Mouse (Mus musculus) liver, adult (tissue): Measurements from ENCODE around the gene Lamb3.

Experiments
- GATA4 ChIP-seq: IDR thresholded peaks from 2 replicates; pipeline ENCODE4 v1.6.1; 2014; ENCODE audit warnings: mild to moderate bottlenecking, low read length; ENCODE audit not compliant: insufficient replicate concordance

Lamb3 gene

DNA sequence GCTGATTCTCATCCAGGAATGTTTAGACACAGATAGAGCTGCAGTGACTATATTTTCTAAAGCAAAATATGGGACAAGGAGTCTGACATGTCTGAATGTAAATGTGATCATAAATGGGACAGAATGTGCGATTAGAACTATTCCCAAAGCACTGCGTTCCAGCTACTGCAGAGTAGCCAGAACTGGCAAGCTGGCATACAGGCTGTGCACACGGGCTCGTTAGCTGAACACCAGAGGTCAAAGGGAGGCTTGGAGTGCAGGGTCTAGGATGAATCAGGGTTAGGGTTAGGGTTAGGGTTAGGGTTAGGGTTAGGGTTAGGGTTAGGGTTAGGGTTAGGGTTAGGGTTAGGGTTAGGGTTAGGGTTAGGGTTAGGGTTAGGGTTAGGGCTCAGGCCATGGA, 20.0 kb downstream of the Lamb3 start:
- no peak for TF ChIP-seq GATA4

- no peak for TF ChIP-seq GATA4
Observed at GRCm38 (mm10) chr1:193229570-193229969, 22.1 kb downstream of the Lamb3 start.

DNA sequence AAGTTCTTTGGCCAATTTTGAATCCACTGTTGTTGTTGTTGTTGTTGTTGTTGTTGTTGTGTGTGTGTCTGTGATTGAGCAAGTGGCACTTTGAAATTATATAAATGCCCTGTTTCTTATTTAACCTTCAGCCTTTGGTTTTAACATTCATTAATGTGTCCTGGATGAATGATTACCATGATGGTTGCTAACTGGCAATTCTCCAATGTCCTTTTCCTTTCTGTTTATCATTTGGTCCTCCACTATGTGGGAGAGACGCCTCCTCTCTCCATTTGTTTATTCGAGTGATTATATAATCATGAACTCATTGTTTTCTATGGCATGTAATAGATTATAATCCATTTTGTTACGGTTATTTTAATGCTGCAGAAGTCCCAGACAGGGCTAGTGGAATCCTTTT, 23.0 kb downstream of the Lamb3 start:
- TF ChIP-seq GATA4, result no peak

GRCm38 (mm10) chr1:193230935-193231334, 23.4 kb downstream of the Lamb3 start:
- TF ChIP-seq GATA4, result no peak

GRCm38 (mm10) chr1:193232732-193233131, 25.2 kb downstream of the Lamb3 start:
- no peak for TF ChIP-seq GATA4

DNA sequence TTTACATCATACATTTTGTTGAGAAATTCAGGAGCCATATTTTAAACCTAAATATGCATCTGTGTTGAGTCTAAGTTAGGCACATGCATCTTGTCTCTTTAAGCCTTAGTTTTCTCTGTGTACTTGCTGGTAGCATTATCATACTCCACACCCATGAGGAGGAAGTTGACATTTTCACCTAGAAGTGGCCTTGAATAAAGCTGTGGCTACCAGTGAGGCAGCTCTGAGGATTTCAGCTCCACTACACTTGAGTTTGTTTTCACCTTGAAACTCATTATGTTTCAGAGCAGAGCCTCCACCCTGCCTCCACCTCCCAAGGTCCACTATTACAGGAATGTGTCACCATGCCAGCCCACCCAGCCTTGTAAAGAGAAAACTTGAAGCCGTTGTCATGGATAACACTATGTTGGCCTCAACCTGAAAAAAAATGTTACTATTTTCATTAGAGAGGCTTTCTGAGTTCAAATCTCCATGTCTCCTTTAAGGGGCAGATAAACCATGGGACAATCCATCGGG, 26.7 kb downstream of the Lamb3 start:
- no peak for TF ChIP-seq GATA4

DNA sequence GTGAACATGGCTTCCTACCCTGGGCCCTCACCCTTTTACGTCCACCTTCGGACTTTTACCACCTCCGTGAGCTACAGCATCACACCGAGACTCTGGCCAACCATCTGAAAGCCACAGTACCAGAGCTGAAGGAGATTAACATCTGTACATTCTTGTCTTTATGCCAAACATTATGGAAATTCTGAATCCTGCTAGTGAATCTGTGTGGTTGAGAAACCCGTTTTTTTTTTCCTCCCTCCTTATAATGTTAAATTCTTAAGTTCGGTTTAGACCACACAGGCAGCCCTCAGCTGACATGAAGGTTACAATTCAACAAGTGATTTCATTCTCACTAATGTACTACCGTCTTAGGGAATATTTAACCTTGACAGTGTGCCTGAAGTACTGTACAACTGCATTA, 27.4 kb downstream of the Lamb3 start:
- TF ChIP-seq GATA4, result no peak

DNA sequence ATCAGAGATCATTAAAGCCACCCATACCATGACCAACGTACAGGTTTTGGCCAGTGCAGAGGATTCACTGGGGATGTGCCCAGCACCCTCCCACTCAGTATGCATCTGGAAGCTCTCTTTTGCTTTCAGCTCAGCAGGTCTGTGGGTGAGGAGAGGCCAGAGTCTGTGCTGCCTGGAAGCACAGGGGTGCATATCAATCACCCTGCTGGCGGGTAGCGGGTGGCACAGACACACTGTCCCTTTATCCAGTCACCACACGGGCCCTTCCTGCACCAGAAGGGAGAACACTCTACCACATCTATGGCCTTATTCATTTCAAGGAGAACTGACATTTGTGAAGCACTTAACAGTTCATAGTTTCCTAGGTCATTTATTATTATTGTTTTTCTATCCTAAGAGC, 30.9 kb downstream of the Lamb3 start:
- TF ChIP-seq GATA4, result no peak

DNA sequence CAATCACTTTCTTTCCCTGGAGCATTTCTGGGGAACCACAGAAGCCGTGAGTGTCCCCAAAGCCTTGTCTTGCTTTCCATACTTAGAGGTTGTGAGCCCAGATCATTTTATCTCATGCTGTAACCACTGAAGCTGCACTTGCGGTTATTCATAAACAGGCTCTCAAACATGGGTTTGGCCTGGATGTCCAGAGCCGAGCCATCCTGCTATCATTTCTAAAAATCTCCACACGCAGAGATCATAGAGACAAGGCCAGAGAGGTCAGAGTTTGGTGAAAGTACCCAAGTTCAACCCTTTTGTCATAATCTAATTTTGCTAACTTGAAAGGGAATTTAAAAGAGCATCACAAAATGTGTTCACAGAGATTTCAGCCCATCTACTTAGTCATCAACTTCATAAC, 33.9 kb downstream of the Lamb3 start:
- peak; percentile 97 for TF ChIP-seq GATA4

GRCm38 (mm10) chr1:193242238-193242637, 34.7 kb downstream of the Lamb3 start:
- no peak for TF ChIP-seq GATA4

DNA sequence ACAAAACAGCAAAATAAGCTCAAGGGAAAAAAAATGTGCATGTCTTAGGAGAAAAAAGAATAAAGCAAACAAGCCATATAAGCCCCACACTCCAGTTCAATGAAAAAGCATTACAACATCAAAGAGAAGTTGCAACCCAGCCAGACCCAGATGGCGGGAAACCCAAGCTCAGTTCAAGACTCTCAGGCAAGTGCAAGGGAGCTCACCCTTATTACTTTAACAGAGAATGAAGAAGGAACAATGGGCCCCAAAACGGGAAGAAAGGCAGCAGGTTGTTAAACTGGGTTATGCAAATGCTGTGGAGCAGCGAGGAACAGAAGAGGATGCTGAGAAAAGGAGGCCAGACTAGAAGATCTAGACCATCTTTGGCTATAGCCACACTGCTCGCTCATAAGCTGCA, 35.4 kb downstream of the Lamb3 start:
- no peak for TF ChIP-seq GATA4

DNA sequence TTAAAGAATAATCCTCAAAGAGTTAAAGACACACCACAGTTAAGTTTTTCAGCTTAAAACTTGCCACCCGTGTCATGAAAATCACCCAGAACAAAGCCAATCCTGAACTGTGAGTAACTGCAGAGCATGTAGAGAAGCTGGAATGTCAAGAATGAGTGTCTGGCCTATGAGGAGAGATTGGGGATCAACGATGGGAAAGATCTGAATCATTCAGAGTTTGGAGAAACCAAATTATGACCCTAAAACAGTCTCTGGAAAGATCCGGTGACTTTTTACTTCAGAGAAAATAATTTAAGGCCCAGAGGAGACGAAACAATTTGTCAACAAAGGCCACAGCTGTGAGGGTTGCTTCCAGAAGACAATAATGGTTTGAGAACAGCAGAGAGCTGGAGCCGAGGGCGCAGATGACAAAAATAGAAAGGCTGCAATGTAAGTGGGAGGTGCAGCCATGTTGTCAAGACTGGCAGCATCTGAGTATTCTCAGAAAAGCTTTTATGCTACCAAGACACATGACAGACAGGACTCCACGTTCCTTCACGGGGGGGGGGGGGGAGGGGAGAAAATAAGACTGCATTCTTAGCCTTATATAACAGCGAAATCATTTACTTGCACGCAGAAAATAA, 36.2 kb downstream of the Lamb3 start:
- no peak for TF ChIP-seq GATA4

DNA sequence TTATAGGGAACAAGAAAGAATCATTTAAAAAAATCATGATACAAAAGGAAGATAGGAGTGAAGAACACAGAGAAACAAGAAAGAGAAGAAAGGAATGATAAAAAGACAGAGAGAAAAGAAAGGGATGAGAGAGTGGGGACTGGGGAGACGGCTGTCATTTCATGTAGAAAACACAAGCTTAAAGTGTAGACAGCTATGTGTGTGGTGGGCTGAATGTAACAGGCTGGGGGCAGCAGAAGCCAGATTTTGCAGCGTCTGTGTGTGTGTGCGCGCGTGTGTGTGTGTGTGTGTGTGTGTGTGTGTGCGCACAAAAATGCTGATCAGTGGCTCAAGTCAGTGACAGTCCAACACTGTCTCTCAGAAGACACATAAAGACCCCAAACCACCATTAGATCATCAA, 36.7 kb downstream of the Lamb3 start:
- TF ChIP-seq GATA4, result no peak

GRCm38 (mm10) chr1:193250026-193250425, 42.5 kb downstream of the Lamb3 start:
- no peak for TF ChIP-seq GATA4

DNA sequence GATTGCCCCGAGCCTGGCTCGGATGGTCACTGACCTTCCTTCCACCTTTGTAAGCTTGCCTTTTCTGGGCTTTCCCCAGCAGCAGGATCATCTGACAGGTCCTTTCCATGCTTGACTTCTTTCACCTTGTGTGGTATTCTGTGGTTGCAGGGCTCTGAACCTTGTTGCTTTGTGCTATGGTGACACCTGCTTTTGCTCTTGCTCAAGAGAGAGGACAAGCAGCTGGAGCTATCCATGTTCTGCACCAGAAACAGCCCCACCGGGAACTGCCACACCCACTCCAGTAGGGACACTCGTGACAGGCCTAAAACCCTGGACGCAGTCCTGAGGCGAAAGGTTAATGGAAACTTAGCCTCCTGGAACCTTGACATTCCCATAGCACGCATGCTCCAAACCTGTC, 43.9 kb downstream of the Lamb3 start:
- TF ChIP-seq GATA4, result no peak

- no peak for TF ChIP-seq GATA4
Observed at GRCm38 (mm10) chr1:193252616-193253015, 45.1 kb downstream of the Lamb3 start.

DNA sequence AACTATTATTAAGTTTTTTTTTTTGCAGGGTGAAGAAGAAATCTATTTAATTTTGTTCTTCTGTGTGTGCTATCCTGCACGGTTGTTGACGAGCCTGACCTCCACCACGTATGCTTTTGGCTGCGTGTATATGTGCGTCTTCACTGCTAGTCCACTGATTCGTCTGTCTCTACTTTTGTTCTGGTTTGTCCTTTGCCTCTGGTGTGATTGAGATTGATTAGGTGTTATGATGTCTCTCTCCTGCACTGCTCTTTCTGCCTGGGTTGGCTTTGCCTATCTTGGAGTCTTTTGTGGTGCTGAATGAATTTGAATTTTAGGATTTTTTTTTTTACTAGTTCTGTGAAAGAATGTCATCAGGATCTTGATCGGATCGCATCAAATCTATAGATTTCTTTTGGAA, 47.5 kb downstream of the Lamb3 start:
- no peak for TF ChIP-seq GATA4

DNA sequence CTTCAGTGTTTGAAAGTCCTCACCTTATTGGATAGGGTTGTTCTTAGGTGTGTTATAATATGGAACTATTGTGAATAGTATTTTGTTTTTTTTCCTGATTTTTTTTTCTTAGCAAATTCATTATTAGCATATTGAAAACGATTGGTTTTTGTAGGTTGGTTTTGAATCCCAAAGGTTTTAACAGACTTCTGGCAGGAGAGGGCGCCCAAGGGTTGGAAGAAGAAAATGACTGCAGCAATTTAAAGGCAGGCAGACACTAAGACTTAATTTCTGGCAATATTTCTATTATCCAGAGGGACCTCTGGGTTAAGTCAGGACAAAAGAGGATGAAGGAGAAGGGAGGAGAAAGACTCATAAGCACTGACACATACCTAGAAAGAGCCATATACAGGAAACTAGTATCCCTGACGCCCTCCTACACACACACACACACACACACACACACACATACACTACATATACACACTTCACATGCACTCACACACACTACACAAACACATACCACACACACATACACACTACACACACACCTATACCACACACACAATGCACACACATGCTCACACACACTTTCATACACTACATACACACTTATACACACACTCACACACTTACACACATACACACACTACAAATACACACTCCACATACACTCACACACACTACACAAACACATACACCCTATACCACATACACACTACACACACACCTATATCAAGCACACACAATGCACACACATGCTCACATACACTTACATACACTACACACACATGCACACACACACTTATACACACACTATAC, 48.2 kb downstream of the Lamb3 start:
- TF ChIP-seq GATA4, result no peak

DNA sequence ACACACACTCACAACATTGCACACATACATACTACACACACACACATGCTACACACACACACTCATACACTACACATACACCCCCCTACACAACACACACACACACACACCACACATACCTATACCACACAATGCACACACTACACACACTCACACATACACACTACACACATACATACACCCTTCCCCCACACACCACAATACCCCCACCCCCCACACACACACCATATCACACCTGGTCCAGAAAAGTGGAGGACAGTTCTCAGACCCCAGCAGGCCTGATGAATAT, 48.7 kb downstream of the Lamb3 start:
- no peak for TF ChIP-seq GATA4
